Mouse (Mus musculus) lung, postnatal 36 days (tissue): Measurements from ENCODE around the gene Cacng5.

Experiments
- DNase-seq: peaks from one replicate; pipeline ENCODE4 v3.0.0; 2022; ENCODE audit warnings: mixed read lengths

Cacng5 gene

DNA sequence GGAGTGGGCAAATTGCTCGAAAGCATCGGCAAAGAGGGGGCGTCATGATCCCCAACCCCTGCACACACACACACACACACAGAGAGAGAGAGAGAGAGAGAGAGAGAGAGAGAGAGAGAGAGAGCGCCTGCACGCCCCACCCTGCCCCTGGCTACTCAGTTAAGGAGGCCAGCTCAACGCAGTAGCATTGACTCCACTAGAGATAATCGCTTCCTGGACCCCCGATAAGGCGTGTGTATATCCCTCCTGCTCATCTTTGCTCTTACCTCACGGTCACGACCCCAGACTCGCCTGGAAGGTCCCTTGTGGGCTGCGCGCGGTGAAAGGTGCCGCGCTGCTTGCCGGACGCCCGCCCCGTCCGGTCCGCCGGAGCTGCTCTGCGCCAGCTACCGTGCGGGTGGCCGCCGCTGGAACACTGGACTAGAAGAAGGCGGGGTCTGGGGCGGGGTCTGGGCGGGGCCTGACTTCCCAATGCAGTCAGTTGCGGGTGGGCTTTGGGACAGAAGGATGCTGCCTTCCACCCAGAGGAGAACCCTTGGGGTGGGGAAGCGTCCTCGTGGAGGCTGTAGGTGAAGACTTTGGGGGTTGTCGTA lies at the start of gene Cacng5:
TSS of gene Cacng5 (minus strand) at position 422 of the 593 bp plus-strand sequence.
- no peak for DNase-seq

GRCm38 (mm10) chr11:107957566-107958350 lies 42.9 kb upstream of the Cacng5 start:
- no peak for DNase-seq

DNA sequence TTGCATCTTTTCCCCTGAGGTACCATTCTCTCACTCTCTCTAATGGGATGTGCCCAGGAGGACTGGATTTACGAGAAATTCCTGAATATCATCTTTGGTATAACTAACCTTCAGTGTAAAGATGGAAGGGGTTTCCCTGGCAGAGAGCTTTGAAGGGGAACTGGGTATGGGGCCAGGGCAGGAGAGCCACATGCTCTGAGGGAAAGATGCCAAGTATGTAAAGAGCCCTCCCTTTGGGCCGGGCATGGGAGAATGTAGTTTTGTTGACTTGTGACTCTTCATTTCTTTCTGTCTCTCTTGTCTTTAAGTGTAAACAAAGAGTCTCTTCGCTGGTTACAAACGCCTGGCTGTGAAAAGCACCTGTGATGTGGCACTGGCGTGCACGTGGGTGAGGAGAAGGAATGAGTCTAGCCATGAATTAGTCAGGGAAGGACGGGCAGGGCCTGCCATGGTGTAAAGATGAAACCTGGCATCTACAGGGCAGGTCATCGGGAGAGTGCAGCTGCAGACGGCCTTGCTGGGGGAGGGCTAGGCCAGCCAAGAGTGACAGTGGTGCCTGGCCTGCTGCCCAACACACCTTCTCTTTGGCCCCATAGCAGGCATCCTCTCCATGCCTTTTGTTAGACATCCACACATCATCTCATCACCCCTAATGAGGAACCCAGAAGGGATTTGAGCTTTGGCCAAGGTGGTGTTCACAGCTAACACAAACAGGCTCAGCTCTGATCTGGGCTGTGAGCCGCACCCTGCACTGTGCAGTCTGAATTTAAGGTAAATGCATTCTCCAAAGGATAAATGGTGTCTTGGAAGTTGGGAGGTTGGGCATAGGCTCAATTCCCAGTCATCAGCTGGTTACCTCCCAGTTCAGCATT lies 40.6 kb upstream of the Cacng5 start:
- DNase-seq = no peak

GRCm38 (mm10) chr11:107951431-107951830 lies 36.6 kb upstream of the Cacng5 start:
- DNase-seq = no peak

- DNase-seq = no peak
These were observed 35.8 kb upstream of the Cacng5 start for GRCm38 (mm10) chr11:107950658-107951057.

GRCm38 (mm10) chr11:107950211-107950610 lies 35.4 kb upstream of the Cacng5 start:
- no peak for DNase-seq

GRCm38 (mm10) chr11:107947951-107948350 lies 33.1 kb upstream of the Cacng5 start:
- no peak for DNase-seq

DNA sequence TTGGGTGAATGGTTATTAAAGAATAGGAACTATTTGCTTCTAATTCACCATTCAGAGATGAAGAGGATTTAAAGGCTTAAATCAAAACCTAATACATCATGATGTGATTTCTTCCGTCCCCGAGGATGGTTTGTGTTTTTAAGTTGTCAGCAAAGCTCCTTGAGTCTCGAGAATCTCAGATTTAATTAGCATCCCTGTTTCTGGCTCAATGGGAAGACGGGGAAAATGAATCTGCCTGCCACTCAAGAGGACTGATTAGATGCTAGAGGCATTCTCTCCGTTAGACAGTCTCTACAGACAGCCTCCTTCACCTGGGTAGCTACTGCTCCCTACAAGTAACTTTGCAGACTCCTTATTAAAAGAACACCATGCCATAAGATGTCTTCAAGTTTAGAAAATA lies 32.0 kb upstream of the Cacng5 start:
- DNase-seq = no peak

DNA sequence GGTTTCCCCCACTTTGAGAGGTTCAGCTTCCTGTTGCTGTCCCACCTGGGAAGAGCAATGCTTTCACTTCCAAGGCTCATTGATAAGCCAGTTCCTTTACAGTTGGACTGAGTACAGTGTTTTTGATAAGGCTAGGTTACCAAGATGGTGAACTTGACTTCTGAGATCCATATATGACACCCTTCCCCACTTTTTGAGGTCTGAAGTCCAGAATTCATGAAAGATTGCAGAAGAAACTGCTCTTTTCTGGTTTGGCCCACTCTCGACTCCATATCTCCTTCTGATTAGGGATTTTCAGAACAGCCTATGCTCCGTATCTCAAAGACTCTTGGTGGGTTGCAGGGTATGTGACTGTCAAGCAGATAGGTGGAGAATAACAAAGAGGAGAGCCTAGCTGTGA lies 22.1 kb upstream of the Cacng5 start:
- DNase-seq = no peak

- DNase-seq = peak; percentile 37
These were observed 16.9 kb upstream of the Cacng5 start for GRCm38 (mm10) chr11:107931721-107932120.

DNA sequence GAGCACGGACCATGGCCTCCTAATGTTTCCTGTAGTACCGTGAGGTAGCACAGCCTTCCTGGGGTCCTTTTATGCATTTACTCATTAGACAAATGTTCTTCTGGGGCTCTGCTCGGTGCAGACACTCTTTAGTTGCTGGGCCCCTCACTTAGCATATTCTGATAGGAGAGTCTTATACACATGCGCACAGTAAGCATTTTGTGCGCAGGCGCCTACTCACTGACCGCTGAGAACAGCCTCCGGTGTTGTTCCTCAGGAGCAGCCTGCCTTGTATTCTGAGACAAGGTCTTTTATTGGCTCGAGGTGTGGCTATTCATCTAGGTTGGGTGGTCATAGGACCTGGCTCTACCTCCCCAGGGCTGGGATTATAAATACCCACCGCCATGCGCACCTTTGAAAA lies 16.4 kb upstream of the Cacng5 start:
- no peak for DNase-seq

DNA sequence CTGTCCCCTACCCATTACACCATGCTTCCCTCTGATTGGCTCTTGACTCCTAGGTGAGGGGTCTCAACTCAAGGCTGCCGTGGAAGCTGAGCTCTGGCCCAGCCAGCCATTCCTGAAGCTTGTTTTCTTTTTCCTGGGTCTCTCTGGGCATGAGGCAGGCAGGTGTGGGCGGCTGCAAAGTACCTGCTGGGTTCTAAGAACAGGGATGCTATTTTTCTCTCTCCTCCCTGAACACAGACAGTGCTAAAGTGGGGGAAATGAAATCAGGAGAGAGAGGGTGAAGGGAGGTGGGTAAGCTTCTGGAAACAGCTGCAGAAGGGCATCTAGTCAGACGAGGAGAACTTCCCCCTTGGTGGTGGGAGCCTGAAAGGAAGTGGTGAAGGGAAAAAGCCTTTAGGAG lies 14.9 kb upstream of the Cacng5 start:
- DNase-seq = no peak

- DNase-seq = peak; percentile 3
These were observed 5.1 kb upstream of the Cacng5 start for GRCm38 (mm10) chr11:107919852-107920508.

- DNase-seq = no peak
These were observed 2.9 kb upstream of the Cacng5 start for GRCm38 (mm10) chr11:107917721-107918235.

GRCm38 (mm10) chr11:107913317-107913716 lies 1.5 kb downstream of the Cacng5 start:
- DNase-seq = no peak

GRCm38 (mm10) chr11:107905364-107905763 lies 9.5 kb downstream of the Cacng5 start:
- no peak for DNase-seq

GRCm38 (mm10) chr11:107903966-107904605 lies 10.8 kb downstream of the Cacng5 start:
- DNase-seq = no peak

DNA sequence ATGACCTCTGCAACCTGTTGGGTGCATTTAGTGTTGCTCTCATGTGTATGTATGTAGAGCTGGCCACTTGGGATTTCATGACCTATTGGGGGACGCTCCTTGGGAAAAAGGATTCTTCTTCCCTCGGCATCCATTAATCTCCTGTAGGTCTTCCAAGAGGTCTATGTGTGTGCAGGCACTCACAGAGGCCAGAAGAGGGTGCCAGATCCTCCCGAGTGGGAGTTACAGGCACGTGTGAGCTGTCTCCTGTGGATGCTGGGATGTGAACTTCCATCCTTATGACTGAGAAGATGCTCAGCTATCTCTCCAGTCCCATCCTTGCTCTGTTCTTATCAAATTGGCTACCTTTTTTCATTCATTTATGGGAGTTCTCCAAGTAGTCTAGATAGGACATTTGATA lies 14.4 kb downstream of the Cacng5 start:
- no peak for DNase-seq

- DNase-seq = no peak
These were observed 16.2 kb downstream of the Cacng5 start for GRCm38 (mm10) chr11:107898698-107899097.

GRCm38 (mm10) chr11:107895635-107896034 lies 19.2 kb downstream of the Cacng5 start:
- no peak for DNase-seq

DNA sequence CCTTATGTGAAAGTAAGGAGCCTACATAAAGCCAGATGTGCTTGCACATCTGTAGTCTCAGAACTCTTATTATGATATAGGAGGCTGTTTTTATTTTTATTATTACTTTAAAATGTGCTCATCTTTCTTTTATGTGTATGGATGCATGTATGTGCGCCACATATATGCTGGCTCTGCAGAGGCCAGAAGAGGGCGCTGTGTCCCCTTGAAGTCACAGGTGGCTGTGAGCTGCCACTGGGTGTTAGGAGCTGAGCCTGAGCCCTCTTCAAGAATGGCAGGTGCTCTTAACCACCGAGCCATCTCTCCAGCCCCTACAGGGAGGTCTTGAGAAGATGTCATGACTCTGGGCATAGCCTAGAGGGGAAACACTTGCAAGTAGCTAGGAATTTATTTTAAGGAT lies 23.5 kb downstream of the Cacng5 start:
- DNase-seq = no peak

- no peak for DNase-seq
These were observed 27.5 kb downstream of the Cacng5 start for GRCm38 (mm10) chr11:107887342-107887741.
